Mouse (Mus musculus) lung, postnatal 36 days (tissue): ENCODE results near the gene Slc23a2.

ENCODE experiments used
- DNase-seq: peaks from one replicate; pipeline ENCODE4 v3.0.0; 2022; ENCODE audit warnings: mixed read lengths

The Slc23a2 gene

DNA sequence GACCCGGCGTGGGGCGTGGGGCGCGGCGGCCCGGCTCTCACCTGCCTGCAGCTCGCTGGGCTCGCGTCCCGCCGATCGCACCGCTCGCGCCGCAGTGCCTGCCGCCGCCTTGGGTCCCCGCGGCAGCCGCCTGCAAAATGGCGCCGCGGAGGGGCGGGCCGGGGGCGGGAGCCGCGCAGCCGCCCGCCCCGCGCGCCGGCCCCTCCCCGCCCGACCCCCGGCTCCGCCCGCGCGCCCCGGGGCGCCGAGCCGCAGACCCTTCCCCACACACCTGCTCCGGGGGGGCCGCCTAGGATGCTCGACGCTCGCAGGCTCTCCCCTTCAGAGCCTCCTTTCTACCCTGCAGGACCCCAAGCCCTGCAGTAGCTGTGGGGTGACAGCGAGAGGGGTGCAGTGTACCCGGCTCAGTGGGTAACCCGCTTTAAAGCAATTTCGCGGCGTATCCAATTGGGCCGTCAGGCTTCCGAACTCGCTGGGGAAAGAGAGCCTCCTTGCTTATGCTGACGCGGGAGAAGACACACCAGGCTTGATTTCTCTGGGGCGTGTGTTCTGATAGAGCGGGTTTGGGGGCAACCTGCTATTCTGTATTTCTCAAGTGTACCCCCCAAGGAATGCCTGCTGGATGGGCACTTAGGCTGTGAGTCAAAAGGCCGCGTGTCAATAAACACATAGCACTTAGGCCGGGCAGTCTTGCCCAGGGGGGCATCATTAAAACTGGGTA, at the start of gene Slc23a2:
TSS of gene Slc23a2 (minus strand) at position 138 of the 721 bp plus-strand sequence.
- peak; percentile 48 for DNase-seq

DNA sequence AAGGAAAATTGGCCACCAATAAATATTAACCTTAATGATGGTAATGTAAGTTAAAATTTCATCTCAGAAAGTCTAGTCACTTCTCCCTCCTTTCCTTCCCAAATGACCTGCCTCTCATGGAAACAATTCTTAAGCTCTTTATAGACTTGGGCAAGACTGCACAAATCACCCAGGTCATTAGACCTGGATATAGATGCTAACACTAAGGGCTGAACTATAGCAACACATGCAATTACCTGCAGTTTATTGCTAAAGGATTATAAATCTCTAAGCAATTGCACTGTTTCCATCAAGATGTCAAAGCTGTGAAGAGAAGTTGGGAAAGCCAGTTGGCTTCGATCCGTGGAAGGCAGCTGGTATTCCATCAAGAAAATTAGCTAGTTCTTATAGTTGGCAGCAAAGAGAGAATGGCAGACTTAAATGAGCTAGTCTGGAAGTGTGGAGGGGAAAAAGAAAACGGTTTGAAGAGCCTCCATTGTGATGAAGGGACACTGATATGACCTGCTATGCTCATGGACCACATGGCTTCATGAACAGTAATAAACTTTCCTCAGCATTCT, 45.8 kb upstream of the Slc23a2 start:
- DNase-seq, result no peak

DNA sequence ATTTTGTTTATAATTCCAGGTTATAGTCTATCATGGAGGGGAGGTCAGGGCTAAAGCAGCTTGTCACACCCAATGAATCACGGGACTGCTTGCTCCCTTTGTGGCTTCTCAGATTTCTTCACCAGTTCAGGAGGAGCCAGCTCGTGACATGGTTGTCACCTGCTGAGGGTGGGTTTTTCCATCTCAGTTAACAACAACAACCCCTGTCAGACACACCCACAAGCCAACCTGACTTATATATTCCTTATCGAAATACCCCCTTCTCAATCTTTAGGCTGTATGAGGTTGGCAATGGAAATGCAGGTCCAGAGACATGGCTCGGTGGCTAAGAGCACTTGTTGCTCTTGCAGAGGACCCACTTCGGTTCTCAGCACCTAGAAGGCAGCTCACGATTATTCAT, 39.0 kb upstream of the Slc23a2 start:
- DNase-seq, result no peak

DNA sequence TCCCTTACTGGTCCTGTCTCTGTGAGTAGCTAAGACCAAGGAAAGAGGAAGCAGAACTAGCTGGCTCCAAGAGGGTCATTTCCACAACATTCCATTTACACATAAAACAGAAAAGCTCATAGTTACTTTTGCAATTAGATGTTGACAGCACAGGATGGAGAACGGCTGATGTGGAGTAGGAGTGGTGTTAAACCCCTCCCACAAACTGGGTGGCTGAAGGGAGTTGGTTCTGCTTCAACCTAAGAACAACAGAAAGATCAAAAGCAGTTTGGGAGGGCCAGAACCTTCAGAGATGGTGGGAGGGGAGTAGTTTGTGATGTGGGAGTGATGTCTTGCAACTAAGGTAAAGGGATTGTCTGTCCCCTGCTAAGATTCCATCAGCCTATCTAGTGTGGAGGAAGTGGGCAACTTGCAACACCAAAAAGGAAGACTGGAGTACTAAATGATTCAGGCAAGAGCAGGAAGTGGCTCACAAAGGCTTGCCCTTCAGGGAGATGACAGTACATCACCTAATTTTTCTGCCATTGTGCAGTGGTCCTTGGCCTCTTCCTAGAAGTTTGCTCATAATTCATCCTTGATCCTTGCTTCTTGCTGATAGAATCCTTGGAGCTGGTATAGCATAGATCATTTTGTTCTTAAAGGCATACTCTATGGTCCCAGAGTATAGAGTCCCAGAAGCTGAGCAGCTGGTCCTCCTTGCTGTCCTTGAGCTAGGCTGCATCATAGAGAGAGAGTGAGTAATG, 35.7 kb upstream of the Slc23a2 start:
- DNase-seq, result peak; percentile 37

DNA sequence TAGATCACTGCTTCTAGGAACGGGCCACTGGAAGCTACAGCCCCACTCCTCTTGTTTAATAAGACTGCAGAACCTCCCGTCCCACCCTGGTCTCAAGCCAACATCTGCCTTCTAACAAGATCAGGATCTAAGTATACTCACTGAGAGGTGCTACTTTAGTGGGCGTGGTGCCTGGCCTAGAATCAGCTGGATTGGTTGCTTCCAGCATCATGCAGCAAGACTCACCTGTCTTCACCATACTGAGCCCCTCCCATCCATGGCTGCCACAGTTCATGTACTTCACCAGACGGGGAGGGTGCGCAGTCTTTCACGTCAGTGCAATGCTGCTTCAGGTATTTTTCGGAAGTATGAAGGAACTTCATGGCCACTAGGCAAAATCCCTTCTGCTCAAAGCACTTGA, 34.5 kb upstream of the Slc23a2 start:
- DNase-seq, result no peak

DNA sequence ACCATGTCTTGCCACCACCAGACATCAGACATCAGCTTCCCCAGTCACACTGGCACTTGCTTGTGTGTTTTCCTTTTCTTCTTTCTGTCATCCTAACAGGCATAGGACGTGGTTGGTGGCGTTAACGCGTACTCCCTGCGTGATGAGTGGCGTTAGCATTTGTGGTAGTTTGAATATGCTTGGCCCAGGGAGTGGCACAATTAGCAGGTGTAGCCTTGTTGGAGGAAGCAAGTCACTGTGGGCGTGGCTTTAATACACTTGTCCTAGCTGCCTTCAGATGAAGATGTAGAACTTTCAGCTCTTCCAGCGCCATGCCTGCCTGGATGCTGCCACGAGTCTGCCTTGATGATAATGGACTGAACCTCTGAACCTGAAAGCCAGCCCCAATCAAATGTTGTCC, 32.5 kb upstream of the Slc23a2 start:
- DNase-seq, result no peak

DNA sequence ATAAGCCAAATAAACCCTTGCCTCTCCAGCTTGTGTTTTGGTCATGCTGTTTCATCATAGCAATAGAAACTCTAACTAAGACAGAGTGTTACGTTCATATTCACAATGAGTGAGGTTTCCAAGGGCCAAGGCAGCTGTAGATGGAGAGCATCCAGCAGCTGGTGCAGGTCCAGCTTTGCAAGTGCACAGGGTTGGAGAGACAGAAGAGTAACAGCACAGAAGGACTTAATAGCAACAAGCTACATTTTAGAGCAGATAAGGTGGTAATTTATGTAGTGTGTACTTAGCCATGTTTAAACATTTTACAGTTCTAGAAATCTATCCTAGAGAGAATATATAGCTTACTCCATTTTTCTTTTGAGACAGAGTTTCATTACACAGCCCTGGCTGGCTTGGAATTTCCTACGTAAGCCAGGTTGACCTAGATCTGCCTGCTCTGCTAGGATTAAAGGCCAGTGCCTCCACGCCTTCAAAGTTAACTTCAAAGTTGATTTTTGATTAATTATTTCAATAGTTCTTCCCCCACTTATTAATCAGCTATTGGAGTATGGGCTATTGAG, 31.5 kb upstream of the Slc23a2 start:
- no peak for DNase-seq

DNA sequence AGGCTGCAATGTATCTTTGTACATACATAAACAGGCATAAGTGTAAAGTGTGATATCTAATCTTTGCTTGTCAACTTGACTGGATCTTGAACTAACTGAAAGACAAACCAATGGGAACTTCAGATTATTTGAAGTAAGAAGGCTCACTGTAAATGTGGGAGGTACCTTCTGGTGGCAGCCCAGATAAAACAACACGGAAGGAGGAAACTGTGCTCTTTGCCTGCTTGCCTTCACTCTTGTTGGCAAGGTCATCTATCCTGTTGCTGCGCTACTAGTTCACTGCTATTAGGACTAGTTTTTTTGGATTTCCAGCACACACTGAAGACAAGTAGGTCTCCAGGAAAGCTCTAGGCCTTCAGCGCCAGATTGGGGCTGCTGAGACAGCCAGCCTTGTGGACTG, 29.1 kb upstream of the Slc23a2 start:
- DNase-seq, result no peak

DNA sequence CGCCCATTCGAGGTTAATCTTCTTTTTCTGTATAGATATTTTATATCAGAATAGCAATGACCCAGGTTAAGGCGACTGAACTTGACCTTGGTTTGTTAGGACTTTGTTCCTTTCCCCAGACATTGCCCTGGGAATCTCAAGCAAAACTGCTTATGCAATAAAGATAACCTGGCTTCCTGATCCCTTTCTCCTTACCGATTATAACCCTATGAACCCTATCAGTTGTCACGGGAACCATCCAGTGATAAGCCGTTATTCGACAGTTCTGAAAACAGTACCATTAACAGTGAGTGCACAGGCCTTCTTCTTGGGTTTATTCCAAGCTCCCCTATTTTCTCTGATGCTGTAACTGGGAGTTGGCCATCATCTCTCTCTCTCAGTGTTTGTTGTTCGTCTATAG, 27.0 kb upstream of the Slc23a2 start:
- no peak for DNase-seq

DNA sequence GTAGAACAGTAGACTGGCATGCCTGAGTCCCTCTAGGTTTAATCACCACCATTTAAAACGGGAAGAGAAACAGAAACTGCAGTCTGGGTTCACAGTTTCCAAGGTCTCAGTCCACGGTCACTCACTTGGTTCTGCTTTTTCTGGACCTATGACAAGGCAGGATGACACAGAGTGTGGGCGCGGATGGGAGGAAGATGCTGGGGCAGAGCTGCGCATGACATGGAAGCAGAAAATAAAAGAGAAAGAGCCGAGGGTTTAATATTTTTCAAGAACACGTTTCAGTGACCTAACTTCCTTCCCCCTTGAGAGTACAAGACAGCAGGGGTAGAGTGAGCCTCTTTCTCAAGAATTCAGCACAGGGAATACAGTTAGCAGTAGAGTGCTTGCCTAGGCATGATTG, 24.2 kb upstream of the Slc23a2 start:
- peak; percentile 12 for DNase-seq

DNA sequence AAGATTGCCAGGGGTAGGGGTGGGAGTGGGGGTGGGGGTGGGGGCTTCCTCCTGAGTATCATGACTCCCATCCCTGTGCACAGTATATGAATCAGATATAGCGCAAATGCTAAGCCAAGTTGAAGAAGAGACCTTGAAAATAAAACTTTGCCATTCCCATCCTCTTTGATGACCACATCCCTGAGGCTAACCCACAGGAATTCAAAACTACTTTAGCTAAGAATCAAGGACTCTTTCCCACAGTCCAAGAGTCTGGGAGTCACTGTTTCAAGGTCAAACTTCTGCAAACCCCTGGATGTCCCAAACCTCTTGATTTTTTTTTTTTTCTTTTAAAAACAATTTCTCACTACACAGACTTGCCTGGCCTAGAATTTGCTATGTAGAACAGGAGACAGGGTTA, 18.7 kb upstream of the Slc23a2 start:
- no peak for DNase-seq

DNA sequence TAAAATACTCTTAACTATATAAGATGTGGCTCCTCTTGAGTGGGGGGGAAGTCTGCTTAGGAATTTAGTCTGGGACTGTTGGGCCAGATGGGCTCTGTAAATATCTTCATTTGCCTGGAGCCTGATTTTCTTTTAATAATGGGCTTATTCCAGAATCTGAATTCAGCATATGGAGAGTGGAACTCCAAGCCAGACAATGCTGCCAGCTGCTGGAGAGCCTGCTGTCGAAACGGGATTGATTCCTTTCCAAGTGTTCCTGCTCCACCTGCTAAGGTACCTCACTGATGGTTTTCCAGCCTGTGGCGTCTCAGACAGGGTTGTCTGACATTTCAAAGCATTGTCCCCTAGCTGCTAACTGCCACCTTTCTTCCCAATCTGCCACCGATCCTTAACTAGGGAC, 12.6 kb upstream of the Slc23a2 start:
- no peak for DNase-seq

DNA sequence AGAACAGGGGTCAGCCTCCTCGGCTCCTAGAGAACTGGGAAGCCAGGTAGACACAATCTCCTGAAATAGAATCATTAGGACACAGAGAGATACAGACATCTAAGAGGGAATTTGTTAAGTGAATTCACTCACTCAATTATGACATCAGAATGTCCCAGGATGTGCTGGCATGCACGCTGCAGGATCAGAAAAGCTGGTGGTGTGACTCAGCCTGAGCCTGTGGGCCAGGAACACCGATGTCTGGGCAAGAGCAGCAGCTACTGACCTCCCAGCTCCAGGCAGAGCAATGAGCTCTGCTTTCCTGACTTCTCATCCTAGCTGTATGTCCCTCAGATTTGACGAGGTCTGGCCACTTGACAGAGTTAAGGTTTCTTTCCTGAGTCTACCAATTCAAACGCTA, 7.8 kb upstream of the Slc23a2 start:
- no peak for DNase-seq

DNA sequence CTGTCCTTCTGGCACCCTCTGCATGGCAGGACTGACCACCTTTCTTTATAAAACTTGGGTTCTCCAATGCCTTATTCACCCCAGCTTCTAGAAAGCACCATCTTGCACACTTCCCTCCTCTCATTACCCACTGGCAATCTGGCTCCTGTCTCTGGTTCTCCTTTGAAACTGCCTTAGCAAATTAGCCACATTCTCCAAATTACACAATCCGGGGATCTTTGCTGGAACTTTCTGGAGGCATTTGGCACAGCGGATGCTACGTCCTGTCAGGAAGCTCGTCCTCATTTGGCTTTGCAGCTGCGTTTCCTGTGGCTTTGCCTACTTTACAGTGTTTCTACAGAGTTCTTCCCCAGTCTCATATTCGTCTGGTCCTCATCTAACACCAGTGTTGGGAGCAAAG, 6.7 kb upstream of the Slc23a2 start:
- DNase-seq, result peak; percentile 76

DNA sequence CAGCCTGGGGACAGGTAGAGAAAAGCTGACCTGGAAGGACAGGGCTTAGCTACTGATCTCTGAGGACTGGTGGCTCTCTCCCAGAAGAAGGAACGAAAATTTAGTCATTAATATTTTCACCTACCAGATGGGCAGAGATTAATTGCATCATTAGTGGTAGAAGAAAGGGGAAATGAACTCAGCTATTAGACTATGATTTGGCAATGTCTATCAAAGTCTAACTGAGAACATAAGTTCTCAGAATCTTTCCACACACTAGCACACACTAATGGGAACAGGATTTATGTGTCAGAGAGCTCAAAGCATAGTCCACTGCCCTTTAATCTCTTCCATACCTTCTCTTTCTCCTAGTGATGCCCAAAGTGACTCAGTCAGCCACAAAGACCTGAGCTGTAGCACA, 6.0 kb upstream of the Slc23a2 start:
- DNase-seq, result no peak

DNA sequence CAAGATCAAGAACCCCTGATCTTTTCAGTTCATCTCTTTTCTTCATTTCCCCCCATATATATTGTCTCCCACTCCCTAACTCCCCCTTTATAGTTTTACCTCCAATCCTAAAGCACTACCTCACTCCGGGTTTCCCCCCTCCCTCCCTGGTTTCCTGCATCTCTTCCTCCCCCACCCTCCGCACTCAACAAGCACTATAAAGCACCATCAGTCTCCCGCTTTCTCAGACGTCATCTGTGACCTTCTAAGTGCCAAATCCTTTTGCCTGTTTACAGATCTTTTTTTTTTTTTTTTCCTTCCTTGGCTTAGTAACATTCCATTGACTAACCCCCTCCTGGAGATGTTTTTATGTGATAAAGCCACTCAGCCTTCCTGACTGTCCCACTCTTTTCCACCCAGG, 1.6 kb upstream of the Slc23a2 start:
- peak; percentile 79 for DNase-seq

DNA sequence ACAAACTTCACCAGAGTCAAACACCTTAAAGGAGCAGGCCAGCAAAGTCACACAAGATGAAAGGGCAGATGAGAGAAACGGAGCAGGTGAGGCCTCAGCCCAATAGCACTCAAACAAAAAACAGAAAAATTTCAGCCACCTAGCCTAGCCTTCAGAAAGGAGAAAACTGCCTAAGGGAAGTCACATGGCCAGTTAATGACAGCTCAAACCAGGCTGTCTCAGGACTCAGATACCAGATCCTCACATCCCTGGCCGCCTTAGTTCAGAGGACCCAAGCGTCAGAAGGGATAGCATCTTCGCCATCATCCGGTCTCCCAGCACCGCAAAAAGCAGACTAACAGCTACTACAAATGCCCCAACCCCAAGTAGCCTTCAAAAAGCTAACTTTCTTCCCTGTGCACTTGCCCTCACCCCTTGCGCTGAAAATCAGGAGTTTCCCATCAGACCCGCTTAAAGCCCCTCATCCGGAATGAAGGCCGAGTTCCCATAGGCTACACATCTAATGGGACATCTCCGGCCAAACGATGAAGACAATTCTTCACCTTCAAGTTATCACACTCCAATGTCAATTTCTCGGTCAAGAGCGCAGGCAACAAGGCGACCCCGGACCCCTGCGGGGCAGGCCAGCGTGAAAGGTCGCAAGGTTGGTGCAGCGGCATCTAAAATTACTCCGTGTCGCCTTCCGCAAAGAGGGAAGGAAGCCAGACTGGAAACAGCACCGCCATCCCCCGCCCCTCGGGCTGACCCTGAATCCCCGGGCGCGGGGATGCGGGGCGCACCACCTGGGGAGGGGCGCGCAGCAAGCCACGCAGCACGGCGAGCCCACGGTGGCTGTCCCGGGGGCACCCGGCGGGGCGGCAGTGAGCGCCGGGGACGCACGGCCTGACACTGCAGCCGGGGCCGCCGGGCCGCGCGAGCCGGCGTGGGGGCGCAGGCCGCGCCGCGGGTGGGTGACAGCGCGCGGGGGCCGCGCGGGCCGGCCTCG, 673 bp downstream of the Slc23a2 start:
- peak; percentile 19 for DNase-seq

DNA sequence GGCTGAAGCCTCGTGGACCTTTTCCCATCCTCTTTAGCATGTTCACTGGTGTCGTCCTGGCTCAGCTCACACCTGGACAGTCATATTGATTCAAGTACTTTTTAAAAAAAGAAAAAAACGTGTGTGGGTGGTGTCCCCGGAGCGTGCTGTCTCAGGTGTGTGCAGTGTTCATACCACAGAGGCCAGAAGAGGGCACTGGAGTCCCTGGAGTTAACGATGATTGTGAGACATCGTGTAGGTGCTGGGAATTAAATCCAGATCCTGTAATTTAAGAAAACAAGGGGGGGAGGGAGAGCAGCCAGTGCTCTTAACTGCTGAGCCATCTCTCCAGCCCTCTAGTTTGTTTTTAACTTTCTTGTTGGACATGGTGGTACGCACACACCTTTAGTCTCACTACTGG, 2.3 kb downstream of the Slc23a2 start:
- DNase-seq, result no peak

DNA sequence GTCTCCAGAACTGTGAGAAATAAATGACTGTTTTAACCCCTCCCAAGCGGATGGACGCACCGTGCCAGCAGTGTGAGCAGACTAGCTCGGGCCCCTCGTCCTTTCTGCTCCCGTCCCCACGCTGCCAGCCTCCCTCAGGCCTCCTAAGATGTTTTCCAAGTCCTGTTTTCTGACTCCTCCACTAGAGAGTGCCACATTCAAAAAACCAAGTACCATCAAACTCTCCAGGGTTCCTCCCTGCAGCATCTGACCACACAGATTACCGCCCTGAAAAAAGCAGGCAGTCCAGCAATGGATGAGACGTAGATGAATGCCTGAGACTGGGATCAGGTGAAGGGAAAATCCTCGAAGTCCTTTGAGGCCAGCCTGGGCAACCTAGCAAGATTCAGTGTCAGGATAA, 4.4 kb downstream of the Slc23a2 start:
- DNase-seq, result no peak

DNA sequence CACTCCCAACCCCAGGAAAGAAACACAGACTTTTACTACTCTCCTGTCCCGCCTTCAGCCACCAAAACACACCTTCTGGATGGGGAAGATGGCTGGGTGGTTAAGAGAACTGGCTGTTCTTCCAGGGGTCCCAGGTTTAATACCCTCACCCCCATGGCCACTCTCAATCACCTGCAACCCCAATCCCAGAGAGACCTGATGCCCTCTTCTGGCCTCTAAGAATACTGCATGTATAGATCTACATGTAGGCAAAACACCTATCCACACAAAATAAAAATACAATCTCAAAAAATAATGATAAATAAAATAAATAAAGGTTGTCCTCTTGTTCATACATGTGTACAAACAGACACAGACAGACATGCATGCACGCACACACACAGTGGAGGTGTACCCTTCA, 5.8 kb downstream of the Slc23a2 start:
- DNase-seq, result no peak

DNA sequence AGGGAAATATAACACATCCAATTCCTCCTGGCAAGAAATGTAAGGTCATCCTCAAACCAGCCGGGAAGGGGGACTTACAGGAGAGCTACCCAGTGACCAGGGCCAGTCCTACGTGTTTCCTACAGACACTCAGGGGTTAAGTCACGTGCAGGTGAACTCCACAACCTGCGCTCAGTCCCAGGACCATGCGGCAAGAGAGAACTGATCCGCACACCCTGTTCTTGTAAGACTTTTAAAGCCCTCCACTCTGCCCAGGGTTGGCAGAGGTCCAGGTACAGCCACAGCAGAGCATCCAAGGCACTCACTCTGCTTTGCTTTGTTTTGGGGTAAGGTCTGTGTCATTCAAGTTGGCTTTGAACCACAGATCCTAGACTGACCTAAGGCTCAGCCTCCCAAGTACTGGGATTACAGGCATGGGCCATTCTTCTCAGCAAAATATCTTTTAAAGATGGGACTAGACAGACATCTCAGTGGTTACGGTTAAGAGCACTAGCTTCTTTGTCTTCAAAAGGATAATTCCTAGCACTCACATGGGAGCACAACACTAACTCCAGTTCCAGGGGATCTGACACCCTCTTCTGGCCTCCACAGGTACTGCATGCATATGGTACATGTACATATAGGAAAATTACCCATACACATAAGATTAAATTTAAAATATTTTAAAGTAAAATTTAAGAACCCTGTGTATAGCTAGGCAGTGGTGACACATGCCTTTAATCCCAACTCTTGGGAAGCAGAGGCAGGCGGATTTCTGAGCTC, 8.9 kb downstream of the Slc23a2 start:
- peak; percentile 78 for DNase-seq

DNA sequence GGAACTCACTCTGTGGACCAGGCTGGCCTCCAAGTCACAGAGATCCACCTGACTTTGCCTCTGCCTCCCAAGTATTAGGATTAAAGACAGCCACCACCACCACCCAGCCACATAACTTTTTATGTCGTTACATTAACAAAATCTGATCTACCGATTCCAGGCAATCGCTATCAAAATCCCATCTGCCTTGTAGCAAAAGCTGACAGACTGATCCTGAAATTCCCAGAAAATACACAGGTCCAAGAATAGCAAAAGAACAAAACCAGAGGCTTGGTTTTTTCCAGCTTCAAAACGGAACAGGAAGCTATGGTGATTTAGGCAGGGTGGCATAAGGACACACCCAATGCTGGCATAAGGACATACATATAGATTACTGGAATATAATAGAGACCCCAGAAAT, 10.2 kb downstream of the Slc23a2 start:
- DNase-seq, result no peak
